ENCODE assay signal across 17 mouse cellular contexts in the genomic region with DNA sequence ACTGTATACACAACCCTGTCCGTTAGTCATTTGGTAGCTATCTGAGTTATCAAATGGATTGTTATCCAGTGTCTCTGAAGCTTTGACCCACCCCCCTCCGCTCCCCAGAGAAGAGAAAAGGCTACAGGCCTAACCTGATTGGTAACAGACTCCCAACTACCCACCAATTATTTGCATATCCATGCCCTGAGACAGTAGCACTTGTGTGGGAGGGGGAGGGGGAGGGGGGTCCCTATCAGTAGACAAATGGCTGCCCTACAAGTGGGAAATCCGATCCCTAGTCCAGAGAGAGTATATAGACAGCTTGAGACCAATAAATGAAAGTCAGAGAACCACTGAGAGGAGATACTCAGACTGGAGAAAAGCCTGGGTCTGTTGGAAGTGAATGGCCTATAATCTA. TPM values are rescaled to one million over a fixed set of nuclear protein-coding genes. Genes with fewer than 3 reads are reported as not detected.
DNase-seq lines count a peak whose midpoint lies in the region; ATAC-seq and TF ChIP-seq lines count a peak whose summit lies in the region.
"Had no signal": no experiment of that assay in that cellular context is flagged by ENCODE, and none has a peak within 500 bp of the region (broad histone marks: within the 10 kb centered on the region; RNA-seq: fewer than 3 reads in every experiment).

No protein-coding gene starts in this region.

- no peaks in the 10 kb centered on the region for H3K27me3 ChIP-seq in kidney, embryonic 14.5 days (ENCODE audit: control insufficient read depth, insufficient read depth, low read length)
- no peaks in the 10 kb centered on the region for H3K27me3 ChIP-seq in ES-Bruce4 (ENCODE audit: control insufficient read depth, insufficient read depth, low read length, poor library complexity, severe bottlenecking)
- peaks cover 5% of the 10 kb centered on the region for H3K27me3 ChIP-seq in embryonic facial prominence, embryonic 10.5 days (replicated peaks; ENCODE audit: low read depth, poor library complexity, severe bottlenecking)
- H3K27me3 ChIP-seq: liver, embryonic 12.5 days; neural tube, embryonic 13.5 days had no signal

- H3K27ac ChIP-seq in kidney, embryonic 14.5 days (ENCODE audit: low read depth, low read length): peak overlapping the region; percentile 85
- peak overlapping the region; percentile 69 for H3K27ac ChIP-seq in ES-Bruce4 (ENCODE audit: insufficient read depth, low read length)
- peak overlapping the region; percentile 27; the same call in 1 of the 2 replicates for H3K27ac ChIP-seq in embryonic facial prominence, embryonic 10.5 days (replicated peaks)
- H3K27ac ChIP-seq in olfactory bulb, adult 2 months (ENCODE audit: insufficient read depth, low read depth, low read length): 0 out of 2 replicates have a peak overlapping the region, but pooled peaks have one; percentile 49
- H3K27ac ChIP-seq: hindbrain, postnatal 0 days; liver, embryonic 12.5 days; neural tube, embryonic 13.5 days had no signal

- DNase-seq in kidney, adult 8-10 months: no peak
- DNase-seq in embryonic facial prominence, embryonic 10.5 days (ENCODE audit: low spot score): no peak
- no peak for DNase-seq in right cerebral cortex, postnatal 36 days (ENCODE audit: low spot score in 2 of 2)
- no peak for DNase-seq in right cerebral cortex, adult 2 months (ENCODE audit: low spot score in 2 of 2)
- DNase-seq: cerebellum, adult 11 months; heart, postnatal 14 days; kidney, postnatal 4 days; lung, postnatal 10 days; spleen, adult 18-20 months had no signal

- TF ChIP-seq EP300 in ES-Bruce4 (IDR thresholded peaks at IDR 0.05; ENCODE audit: insufficient read depth, low read depth, low read length): no peak

- no peak for TF ChIP-seq CTCF in ES-Bruce4 (IDR thresholded peaks at IDR 0.05; ENCODE audit: low read depth, low read length)
- TF ChIP-seq CTCF in olfactory bulb, adult 2 months (IDR thresholded peaks at IDR 0.05; ENCODE audit: insufficient read depth, low read depth, low read length): no peak

- no peak overlapping the region for H3K9ac ChIP-seq in kidney, embryonic 14.5 days (ENCODE audit: low read depth, low read length)
- H3K9ac ChIP-seq in ES-Bruce4 (ENCODE audit: low read depth, poor library complexity, severe bottlenecking): no peak overlapping the region
- H3K9ac ChIP-seq: liver, embryonic 12.5 days; neural tube, embryonic 13.5 days had no signal

- H3K9me3 ChIP-seq in kidney, embryonic 14.5 days (ENCODE audit: control insufficient read depth, low read length): no peaks in the 10 kb centered on the region
- no peaks in the 10 kb centered on the region for H3K9me3 ChIP-seq in ES-Bruce4 (replicated peaks; ENCODE audit: control insufficient read depth, insufficient read depth, low read length, poor library complexity, severe bottlenecking)
- no peaks in the 10 kb centered on the region for H3K9me3 ChIP-seq in embryonic facial prominence, embryonic 10.5 days
- H3K9me3 ChIP-seq: neural tube, embryonic 13.5 days had no signal

- TF ChIP-seq POLR2A in ES-Bruce4 (IDR thresholded peaks at IDR 0.05; ENCODE audit: insufficient read depth, low read length): no peak
- no peak for TF ChIP-seq POLR2A in olfactory bulb, adult 2 months (IDR thresholded peaks at IDR 0.05; ENCODE audit: insufficient read depth, low read depth, low read length)

- peaks cover 20% of the 10 kb centered on the region for H3K4me1 ChIP-seq in kidney, embryonic 14.5 days (ENCODE audit: control insufficient read depth, insufficient read depth, low read length)
- H3K4me1 ChIP-seq in ES-Bruce4 (ENCODE audit: control insufficient read depth, insufficient read depth, low read length): peaks cover 10% of the 10 kb centered on the region
- peaks cover 35% of the 10 kb centered on the region for H3K4me1 ChIP-seq in embryonic facial prominence, embryonic 10.5 days
- peaks cover 21% of the 10 kb centered on the region for H3K4me1 ChIP-seq in olfactory bulb, adult 2 months (ENCODE audit: control insufficient read depth, insufficient read depth, low read length)

- H3K36me3 ChIP-seq in kidney, embryonic 14.5 days (ENCODE audit: control insufficient read depth, insufficient read depth, low read length): no peaks in the 10 kb centered on the region
- no peaks in the 10 kb centered on the region for H3K36me3 ChIP-seq in ES-Bruce4 (ENCODE audit: control insufficient read depth, insufficient read depth, low read length, poor library complexity, severe bottlenecking)
- no peaks in the 10 kb centered on the region for H3K36me3 ChIP-seq in embryonic facial prominence, embryonic 10.5 days (replicated peaks)
- H3K36me3 ChIP-seq: liver, embryonic 12.5 days; neural tube, embryonic 13.5 days had no signal

- no peak for ATAC-seq in kidney, embryonic 14.5 days (ENCODE audit: low FRiP score, low TSS enrichment)
- ATAC-seq: forebrain, embryonic 16.5 days; hindbrain, postnatal 0 days; liver, embryonic 12.5 days had no signal

- no peak overlapping the region for H3K4me2 ChIP-seq in kidney, embryonic 14.5 days (replicated peaks; ENCODE audit: low read depth, low read length)
- H3K4me2 ChIP-seq: liver, embryonic 12.5 days; neural tube, embryonic 13.5 days had no signal

- no peak overlapping the region for H3K4me3 ChIP-seq in kidney, embryonic 14.5 days (ENCODE audit: low read length)
- H3K4me3 ChIP-seq in ES-Bruce4 (ENCODE audit: low read depth, low read length): no peak overlapping the region
- H3K4me3 ChIP-seq in embryonic facial prominence, embryonic 10.5 days: no peak overlapping the region
- no peak overlapping the region for H3K4me3 ChIP-seq in olfactory bulb, adult 2 months (ENCODE audit: insufficient read depth, low read depth, low read length)
- H3K4me3 ChIP-seq: erythroblast, embryonic 14.5 days; liver, embryonic 12.5 days; neural tube, embryonic 13.5 days had no signal

- WGBS in kidney, embryonic 14.5 days: 69% methylated on average over 3 of the region's 3 CpGs
- whole genome bisulfite sequencing in embryonic facial prominence, embryonic 10.5 days: 72% methylated on average over 3 of the region's 3 CpGs
- WGBS in olfactory bulb, adult 2 months: 84% methylated on average over 3 of the region's 3 CpGs

RNA-seq across cellular contexts. Expression of a gene that starts 8.1 kb away (rescaled TPM):
- polyA plus RNA-seq in kidney, embryonic 14.5 days (2014; fragmentation: Nextera tagmentation; extraction: Ambion mirVana): 0.14 TPM in 1 of 2 replicates, not detected in the other
- 0.33 and 0.69 TPM in 2 replicates for polyA plus RNA-seq in ES-Bruce4 (2011; ENCODE audit: insufficient read depth, insufficient read length, low read depth, missing spikeins)
- polyA plus RNA-seq in embryonic facial prominence, embryonic 10.5 days (2016; fragmentation: Nextera tagmentation; extraction: Ambion mirVana): 0.10 TPM in 1 of 2 replicates, not detected in the other
- not detected in 2 replicates for polyA plus RNA-seq in olfactory bulb, adult 2 months (2012; ENCODE audit: insufficient read depth, insufficient read length, low replicate concordance, missing spikeins)
- polyA plus RNA-seq: erythroblast, embryonic 14.5 days; liver, embryonic 12.5 days had no signal

RNA-seq across cellular contexts. Expression of a gene that starts 13.1 kb away (rescaled TPM):
- polyA plus RNA-seq in kidney, embryonic 14.5 days (2014; fragmentation: Nextera tagmentation; extraction: Ambion mirVana): 309 and 333 TPM in 2 replicates
- polyA plus RNA-seq in ES-Bruce4 (2011; ENCODE audit: insufficient read depth, insufficient read length, low read depth, missing spikeins): 121 and 122 TPM in 2 replicates
- 414 and 415 TPM in 2 replicates for polyA plus RNA-seq in embryonic facial prominence, embryonic 10.5 days (2016; fragmentation: Nextera tagmentation; extraction: Ambion mirVana)
- not detected in 2 replicates for polyA plus RNA-seq in olfactory bulb, adult 2 months (2012; ENCODE audit: insufficient read depth, insufficient read length, low replicate concordance, missing spikeins)

RNA-seq across cellular contexts. Expression of a gene that starts 15.8 kb away (rescaled TPM):
- polyA plus RNA-seq in kidney, embryonic 14.5 days (2014; fragmentation: Nextera tagmentation; extraction: Ambion mirVana): 3.7 and 4.4 TPM in 2 replicates
- polyA plus RNA-seq in ES-Bruce4 (2011; ENCODE audit: insufficient read depth, insufficient read length, low read depth, missing spikeins): 5.4 and 5.6 TPM in 2 replicates
- 5.8 and 6.8 TPM in 2 replicates for polyA plus RNA-seq in embryonic facial prominence, embryonic 10.5 days (2016; fragmentation: Nextera tagmentation; extraction: Ambion mirVana)
- polyA plus RNA-seq in olfactory bulb, adult 2 months (2012; ENCODE audit: insufficient read depth, insufficient read length, low replicate concordance, missing spikeins): not detected in 2 replicates

RNA-seq across cellular contexts. Expression of a gene that starts 46.8 kb away (rescaled TPM):
- 1.8 and 2.2 TPM in 2 replicates for polyA plus RNA-seq in kidney, embryonic 14.5 days (2014; fragmentation: Nextera tagmentation; extraction: Ambion mirVana)
- 2.2 and 2.6 TPM in 2 replicates for polyA plus RNA-seq in ES-Bruce4 (2011; ENCODE audit: insufficient read depth, insufficient read length, low read depth, missing spikeins)
- polyA plus RNA-seq in embryonic facial prominence, embryonic 10.5 days (2016; fragmentation: Nextera tagmentation; extraction: Ambion mirVana): 3.4 and 3.7 TPM in 2 replicates
- not detected in 2 replicates for polyA plus RNA-seq in olfactory bulb, adult 2 months (2012; ENCODE audit: insufficient read depth, insufficient read length, low replicate concordance, missing spikeins)

Comparison
In these comparisons a context has a peak if more than half of its experiments do, and no peak if none do; other contexts are left out.
1. H3K27ac ChIP-seq: peak in every context shown above with its lines; median percentile 85 in kidney, embryonic 14.5 days; 69 in ES-Bruce4; 49 in olfactory bulb, adult 2 months; 27 in embryonic facial prominence, embryonic 10.5 days.
2. RNA of a gene that starts 13.1 kb away (polyA plus RNA-seq): 414 to 415 TPM in embryonic facial prominence, embryonic 10.5 days, 309 to 333 TPM in kidney, embryonic 14.5 days and 121 to 122 TPM in ES-Bruce4; not detected in olfactory bulb, adult 2 months; every median in the first group is over 100 times any median in the second.